Mouse (Mus musculus) forebrain, embryonic 10.5 days (tissue): ENCODE measurements at regions not wholly inside any gene's neighbourhood (a gene's known extent, or its start where the extent isn't known, plus 50 kb on each side); places are given as distances from the start of the nearest gene placed in this dataset.

Experiments
- DNase-seq: peaks from one replicate; pipeline ENCODE4 v3.0.0-alpha.2; 2017; ENCODE audit warnings: low spot score; ENCODE audit errors: extremely low spot score
- H3K27ac ChIP-seq: fragments of 300-500 bp; sonication (generic); 2 replicates; pipeline ENCODE4 v1.5.1; 2016; ENCODE audit warnings: mild to moderate bottlenecking
- H3K27me3 ChIP-seq: fragments of 300-500 bp; sonication (generic); 2 replicates; pipeline ENCODE4 v1.6.1; 2016; ENCODE audit warnings: mild to moderate bottlenecking; ENCODE audit not compliant: poor library complexity, severe bottlenecking
- H3K36me3 ChIP-seq: fragments of 300-500 bp; sonication (generic); replicated peaks from 2 replicates; pipeline ENCODE4 v1.6.1; 2016; ENCODE audit warnings: mild to moderate bottlenecking, moderate library complexity
- H3K4me1 ChIP-seq: fragments of 300-500 bp; sonication (generic); 2 replicates; pipeline ENCODE4 v1.6.1; 2016
- H3K4me3 ChIP-seq: fragments of 300-500 bp; sonication (generic); 2 replicates; pipeline ENCODE4 v1.5.1; 2016; ENCODE audit warnings: mild to moderate bottlenecking, moderate library complexity
- H3K9me3 ChIP-seq: fragments of 300-500 bp; sonication (generic); 2 replicates; pipeline ENCODE4 v1.6.1; 2016; ENCODE audit warnings: mild to moderate bottlenecking, moderate library complexity
- WGBS: fragments of 180-500 bp; shearing (Covaris S2); methylation state at CpG from one replicate; pipeline ENCODE4 v1.1.7; 2016; 5-methylcytosine and 5-hydroxymethylcytosine counted together

DNA sequence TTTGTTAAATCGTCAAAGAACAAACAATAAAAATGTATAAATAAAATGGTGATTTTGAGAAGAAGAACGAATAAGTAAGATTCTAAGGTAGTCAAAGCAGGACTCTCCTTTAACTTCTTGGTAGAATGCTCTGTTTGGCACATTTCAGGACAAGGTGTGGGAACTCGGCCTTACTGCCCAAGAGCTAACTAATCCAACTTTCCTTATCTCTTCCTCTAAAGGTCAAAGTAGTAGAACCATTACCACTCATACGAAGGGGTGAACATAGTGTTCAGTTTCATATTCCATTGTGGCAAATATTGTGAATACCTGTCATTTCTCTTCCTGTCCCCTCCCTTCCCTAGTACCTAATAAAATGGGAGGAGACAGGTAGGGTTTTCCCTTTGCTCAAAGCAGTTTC is 313.6 kb upstream of the N6amt1 start:
- peaks cover 6% of the 10 kb centered on the region; the same call in 1 of the 2 replicates for H3K4me1 ChIP-seq
- H3K4me3 ChIP-seq = no peak overlapping the region
- H3K27ac ChIP-seq = no peak overlapping the region
- DNase-seq = no peak
- 90% methylated on average over 4 of the region's 4 CpGs for WGBS
- H3K9me3 ChIP-seq = no peaks in the 10 kb centered on the region
- no peaks in the 10 kb centered on the region for H3K36me3 ChIP-seq
- no peaks in the 10 kb centered on the region for H3K27me3 ChIP-seq

DNA sequence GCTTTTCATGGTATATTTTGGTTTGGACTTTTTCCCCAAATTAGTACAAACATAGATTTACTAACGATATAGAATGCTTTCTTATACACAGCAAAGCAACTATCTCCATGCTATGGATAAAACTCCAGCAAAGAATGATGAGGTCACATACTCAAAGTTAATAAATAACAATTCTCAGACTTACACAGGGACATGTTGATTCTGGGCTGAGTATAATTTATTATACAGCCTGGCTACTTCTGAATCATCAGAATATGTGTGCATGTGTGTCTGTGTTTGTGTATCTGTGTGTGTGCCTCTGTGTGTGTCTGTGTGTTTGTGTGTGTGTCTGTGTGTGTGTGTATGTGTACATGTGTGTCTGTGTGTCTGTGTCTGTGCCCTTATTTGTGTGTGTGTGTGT is 314.1 kb upstream of the N6amt1 start:
- Histone ChIP-seq H3K27ac (no peak overlapping the region), H3K4me1 (peaks cover 1% of the 10 kb centered on the region; the same call in 1 of the 2 replicates), H3K27me3 (no peaks in the 10 kb centered on the region), H3K4me3 (no peak overlapping the region), H3K9me3 (no peaks in the 10 kb centered on the region), H3K36me3 (no peaks in the 10 kb centered on the region)
- WGBS = 85% methylated on average over 1 of the region's 1 CpGs
- no peak for DNase-seq

DNA sequence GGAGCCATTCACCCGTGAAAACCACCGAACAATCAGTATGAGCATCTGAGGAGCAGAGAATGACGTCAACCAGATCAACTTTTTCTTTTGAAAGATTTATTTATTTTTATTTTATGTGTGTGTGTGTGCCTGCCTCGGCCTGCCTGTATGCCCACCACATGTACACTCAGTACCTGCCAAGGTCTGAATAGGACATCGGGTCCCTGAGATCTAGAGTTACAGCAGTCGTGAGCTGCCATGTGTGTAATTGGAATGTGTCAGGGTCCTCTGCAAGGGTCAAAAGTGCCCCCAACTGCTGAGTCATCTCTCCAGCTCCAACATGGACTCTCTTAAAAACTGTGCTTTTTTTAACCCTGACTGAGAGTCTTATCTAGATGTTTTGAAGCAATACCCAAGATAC is 316.9 kb upstream of the N6amt1 start:
- no peaks in the 10 kb centered on the region for H3K9me3 ChIP-seq
- WGBS = 84% methylated on average over 6 of the region's 6 CpGs
- no peaks in the 10 kb centered on the region for H3K27me3 ChIP-seq
- no peak overlapping the region for H3K27ac ChIP-seq
- H3K4me1 ChIP-seq = no peaks in the 10 kb centered on the region
- no peak for DNase-seq
- H3K4me3 ChIP-seq = no peak overlapping the region
- H3K36me3 ChIP-seq = no peaks in the 10 kb centered on the region

DNA sequence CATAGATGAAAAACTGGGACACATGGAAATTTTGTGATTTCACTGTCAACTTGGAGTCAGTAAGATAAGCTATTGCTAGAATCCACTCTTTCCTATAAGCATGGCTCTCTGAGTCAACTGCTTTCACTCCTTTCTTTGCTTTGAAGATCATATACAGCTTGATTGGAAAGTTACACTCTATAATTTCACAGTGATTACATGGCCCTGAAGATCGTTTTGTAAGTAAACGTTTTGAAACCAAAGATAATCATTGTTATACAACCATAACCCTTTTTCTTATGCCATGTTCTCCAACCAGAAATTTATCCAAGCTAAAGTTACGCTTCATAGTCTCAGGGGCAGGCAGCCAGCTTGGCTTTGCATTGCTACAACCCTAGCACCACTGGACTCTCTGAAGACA is 322.1 kb upstream of the N6amt1 start:
- DNase-seq = no peak
- Histone ChIP-seq H3K4me3 (no peak overlapping the region), H3K36me3 (no peaks in the 10 kb centered on the region), H3K27me3 (no peaks in the 10 kb centered on the region), H3K9me3 (no peaks in the 10 kb centered on the region), H3K27ac (no peak overlapping the region), H3K4me1 (no peaks in the 10 kb centered on the region)
- WGBS = 77% methylated on average over 3 of the region's 3 CpGs

DNA sequence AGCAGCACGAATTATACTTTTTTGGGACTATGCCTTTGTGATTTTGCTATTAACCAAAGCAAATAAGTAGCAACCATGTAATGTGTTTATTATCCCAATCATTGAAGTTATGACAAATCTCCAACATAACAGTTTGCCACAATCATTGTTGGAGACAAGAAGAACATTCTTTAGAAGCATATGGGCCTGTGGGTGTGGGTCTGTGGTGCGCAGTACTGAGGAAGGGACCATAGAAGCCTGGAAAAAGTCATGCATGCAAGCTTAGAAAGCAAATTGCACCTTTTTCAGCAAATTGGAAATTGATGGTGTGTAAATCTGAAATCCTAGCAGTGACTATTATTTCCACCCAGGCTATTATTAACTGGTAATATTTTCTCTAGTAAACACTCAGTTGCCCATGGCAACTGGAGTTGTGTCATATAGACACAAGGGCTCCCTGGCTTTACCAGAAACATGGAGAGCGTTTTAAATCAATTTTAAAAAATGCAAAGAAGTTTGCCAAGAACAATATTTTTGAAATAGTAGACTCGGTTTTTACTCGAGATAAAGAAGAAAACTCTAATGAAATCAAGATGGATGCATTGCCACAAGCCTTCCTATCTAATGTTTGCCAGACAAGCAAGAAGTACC is 325.4 kb upstream of the N6amt1 start:
- Histone ChIP-seq H3K9me3 (no peaks in the 10 kb centered on the region), H3K27ac (no peak overlapping the region), H3K4me1 (no peaks in the 10 kb centered on the region), H3K27me3 (no peaks in the 10 kb centered on the region), H3K36me3 (no peaks in the 10 kb centered on the region), H3K4me3 (no peak overlapping the region)
- DNase-seq = no peak
- WGBS = 93% methylated on average over 5 of the region's 5 CpGs

DNA sequence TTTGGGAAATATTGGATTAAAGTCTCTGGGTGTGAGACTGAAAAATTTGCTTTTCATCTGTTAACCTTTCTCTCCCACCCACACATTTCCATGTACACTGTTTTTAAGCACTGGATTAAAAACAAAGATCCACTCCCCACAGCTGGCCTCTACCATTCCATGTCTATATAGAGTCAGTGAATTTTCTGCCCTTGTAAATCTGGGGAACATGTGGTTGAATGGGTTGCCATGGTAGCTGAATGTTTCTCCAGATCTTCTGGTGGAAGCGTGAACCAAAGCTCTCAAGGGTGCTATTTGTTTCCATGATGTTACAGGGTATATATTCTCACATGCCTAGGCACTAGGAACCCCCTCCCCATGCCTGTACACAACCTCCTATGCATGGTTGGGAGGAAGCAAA is 326.4 kb upstream of the N6amt1 start:
- Histone ChIP-seq H3K27ac (no peak overlapping the region), H3K4me1 (no peaks in the 10 kb centered on the region), H3K4me3 (no peak overlapping the region), H3K9me3 (no peaks in the 10 kb centered on the region), H3K27me3 (no peaks in the 10 kb centered on the region), H3K36me3 (no peaks in the 10 kb centered on the region)
- WGBS = 88% methylated on average over 1 of the region's 1 CpGs
- no peak for DNase-seq

DNA sequence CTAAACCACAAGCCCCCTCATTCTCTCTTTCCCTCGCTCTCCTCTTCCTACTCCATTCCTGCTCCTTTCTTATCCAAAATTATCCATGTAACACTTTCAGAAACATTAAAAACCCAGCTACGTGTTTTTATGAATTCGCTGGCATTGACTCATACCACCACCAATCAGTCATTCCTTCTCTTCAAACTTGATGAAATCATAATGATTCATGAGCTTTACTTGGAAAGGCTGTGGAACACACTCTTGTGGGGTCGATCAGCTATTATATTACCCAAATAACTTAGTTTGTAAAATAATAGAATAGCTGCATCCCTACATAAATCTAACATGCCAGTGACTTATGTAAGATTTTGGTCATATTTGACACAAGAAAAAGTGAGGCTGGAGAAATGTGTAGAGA is 331.9 kb upstream of the N6amt1 start:
- H3K27ac ChIP-seq = no peak overlapping the region
- no peaks in the 10 kb centered on the region for H3K27me3 ChIP-seq
- H3K4me3 ChIP-seq = no peak overlapping the region
- no peaks in the 10 kb centered on the region for H3K9me3 ChIP-seq
- no peaks in the 10 kb centered on the region for H3K4me1 ChIP-seq
- no peak for DNase-seq
- 93% methylated on average over 4 of the region's 4 CpGs for WGBS
- no peaks in the 10 kb centered on the region for H3K36me3 ChIP-seq

DNA sequence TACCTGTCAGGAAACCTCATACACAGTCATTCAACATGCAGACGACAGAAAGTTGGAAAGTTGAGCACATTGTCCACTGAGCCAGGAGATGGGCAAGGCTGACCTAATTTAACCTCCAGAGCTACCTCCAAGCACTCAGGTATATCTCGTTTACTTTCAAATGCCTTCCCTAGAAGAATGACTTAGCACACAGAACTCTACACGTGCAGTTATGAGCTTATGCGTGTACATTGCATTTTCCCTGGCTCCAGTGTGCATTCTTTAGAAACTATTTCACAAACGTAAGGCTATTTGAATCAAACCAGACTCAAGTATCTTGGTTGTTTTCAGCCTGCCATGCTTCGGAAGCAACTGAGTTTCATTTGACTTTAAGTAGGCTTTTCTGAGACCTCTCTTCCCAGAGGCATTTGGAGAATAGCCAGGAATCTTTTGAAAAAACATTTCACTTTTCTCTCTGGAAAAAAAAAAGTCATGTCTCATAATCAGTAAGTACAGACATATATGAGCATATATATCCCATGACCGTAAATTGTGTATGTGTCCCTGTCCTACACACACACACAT is 336.8 kb upstream of the N6amt1 start:
- no peaks in the 10 kb centered on the region for H3K36me3 ChIP-seq
- no peak overlapping the region for H3K27ac ChIP-seq
- no peaks in the 10 kb centered on the region for H3K9me3 ChIP-seq
- DNase-seq = no peak
- 87% methylated on average over 7 of the region's 7 CpGs for WGBS
- H3K4me1 ChIP-seq = no peaks in the 10 kb centered on the region
- no peaks in the 10 kb centered on the region for H3K27me3 ChIP-seq
- H3K4me3 ChIP-seq = no peak overlapping the region

DNA sequence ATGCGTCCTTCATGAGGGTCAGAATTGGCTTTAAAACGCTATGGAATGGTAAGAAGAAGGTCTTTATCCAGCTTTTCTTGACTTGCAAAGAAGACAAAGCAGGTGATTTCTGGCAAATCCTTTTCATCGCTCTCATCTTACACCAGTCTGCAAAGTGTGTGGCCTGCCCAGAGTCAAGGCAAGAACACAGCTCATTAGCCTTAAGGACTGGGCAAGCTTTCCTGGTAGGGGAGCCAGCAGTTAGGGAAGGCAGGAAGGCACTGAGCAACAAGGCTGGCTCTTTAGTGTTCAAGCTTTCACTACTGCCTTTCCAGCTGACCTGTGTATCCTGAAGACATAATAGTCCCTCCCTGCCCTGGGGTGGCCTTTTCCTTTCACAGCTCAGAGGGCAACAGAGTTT is 352.4 kb upstream of the N6amt1 start:
- Histone ChIP-seq H3K4me1 (peaks cover 11% of the 10 kb centered on the region), H3K9me3 (no peaks in the 10 kb centered on the region), H3K27ac (no peak overlapping the region), H3K4me3 (no peak overlapping the region), H3K27me3 (no peaks in the 10 kb centered on the region), H3K36me3 (no peaks in the 10 kb centered on the region)
- WGBS = 65% methylated on average over 3 of the region's 3 CpGs
- DNase-seq = no peak

DNA sequence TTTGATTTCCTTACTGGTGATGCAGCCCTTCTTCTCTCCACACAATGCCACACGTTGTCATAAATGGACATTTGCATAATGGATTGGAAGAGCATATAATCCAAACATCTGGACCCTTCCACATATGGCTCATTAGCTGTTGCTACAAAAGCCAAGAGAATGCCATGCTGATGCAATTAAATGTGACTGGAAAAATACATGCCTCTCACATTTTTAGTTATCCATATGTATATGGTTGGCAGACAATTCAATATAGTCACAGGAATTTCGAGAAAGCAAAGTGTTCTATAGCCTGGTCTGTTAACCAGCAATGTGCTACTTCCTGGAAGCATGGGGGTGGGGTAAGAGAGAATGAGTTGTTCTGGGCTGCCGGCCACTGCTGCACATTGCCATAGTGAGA is 352.9 kb upstream of the N6amt1 start:
- Histone ChIP-seq H3K4me3 (no peak overlapping the region), H3K27me3 (no peaks in the 10 kb centered on the region), H3K9me3 (no peaks in the 10 kb centered on the region), H3K36me3 (no peaks in the 10 kb centered on the region), H3K4me1 (peaks cover 11% of the 10 kb centered on the region), H3K27ac (no peak overlapping the region)
- 67% methylated on average over 3 of the region's 3 CpGs for WGBS
- no peak for DNase-seq

DNA sequence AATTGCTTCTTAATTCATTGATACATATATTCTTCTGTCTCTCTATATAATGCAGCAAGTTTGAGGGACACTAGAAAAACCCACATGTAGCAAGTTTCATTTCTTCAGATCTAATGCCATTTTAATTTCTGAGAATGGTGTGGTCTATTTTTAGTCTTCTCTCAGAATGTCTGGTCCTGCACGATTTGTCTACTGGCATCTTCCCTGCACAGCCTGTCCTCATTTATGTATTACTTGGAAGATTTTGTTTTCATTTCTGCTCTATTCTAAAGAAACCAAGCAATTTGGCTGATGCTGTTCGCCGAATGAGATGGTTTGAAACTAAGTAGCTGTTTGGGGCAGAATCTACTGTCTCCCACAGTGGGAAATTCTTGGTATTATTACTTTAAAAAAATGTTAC is 382.3 kb upstream of the N6amt1 start:
- Histone ChIP-seq H3K27ac (no peak overlapping the region), H3K36me3 (no peaks in the 10 kb centered on the region), H3K4me3 (no peak overlapping the region), H3K27me3 (no peaks in the 10 kb centered on the region), H3K4me1 (no peaks in the 10 kb centered on the region), H3K9me3 (no peaks in the 10 kb centered on the region)
- 91% methylated on average over 3 of the region's 3 CpGs for whole genome bisulfite sequencing
- no peak for DNase-seq

DNA sequence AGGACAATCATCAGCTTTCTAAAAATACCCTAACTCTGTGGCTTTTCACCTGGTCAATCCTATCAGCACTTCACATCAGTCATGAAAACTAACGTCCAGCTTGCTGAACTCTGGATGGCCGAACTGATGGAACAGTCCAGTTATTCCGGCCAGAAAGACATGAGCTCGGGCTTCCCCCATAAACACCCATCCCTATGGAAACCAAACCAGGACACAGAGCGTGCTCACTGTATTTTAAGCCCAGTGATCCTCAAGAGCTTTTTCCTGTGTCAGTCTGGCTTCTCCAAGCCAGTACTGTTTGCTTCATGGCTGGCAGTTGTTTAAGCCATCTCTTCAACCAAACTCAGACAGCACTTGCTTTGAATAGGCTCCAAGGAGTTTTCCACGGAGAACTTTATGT is 404.3 kb upstream of the N6amt1 start:
- WGBS = 89% methylated on average over 6 of the region's 6 CpGs
- no peaks in the 10 kb centered on the region for H3K27me3 ChIP-seq
- no peak for DNase-seq
- no peaks in the 10 kb centered on the region for H3K4me1 ChIP-seq
- no peak overlapping the region for H3K4me3 ChIP-seq
- H3K27ac ChIP-seq = no peak overlapping the region
- H3K36me3 ChIP-seq = no peaks in the 10 kb centered on the region
- no peaks in the 10 kb centered on the region for H3K9me3 ChIP-seq

DNA sequence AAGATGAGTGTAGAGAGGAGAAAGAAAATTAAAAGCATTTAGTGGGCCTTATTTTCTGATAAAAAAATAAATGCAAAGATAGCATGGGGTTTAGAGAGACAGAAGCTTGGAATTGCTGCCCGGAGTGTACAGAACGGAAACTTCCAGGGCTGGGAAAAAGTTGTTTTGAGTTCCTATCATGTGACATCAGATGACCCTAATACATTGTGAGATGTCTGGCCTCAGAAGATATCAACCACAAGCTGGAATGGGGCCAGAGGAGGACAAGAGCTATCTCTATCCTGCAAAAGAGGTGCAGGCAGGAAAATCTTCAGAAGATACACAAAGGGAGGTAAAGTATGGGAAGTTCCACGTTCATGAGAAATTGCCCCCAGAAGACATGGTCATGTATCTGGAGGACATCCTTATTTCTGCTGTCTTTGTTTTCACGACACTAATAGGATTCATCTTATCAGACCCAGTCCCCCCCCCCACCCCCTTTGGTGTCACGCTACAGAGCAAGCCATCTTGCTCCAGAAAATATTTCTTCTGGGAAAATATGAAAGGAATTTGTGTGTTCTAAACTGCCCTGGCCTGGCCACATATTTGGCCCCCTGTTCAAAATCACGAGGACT is 408.3 kb upstream of the N6amt1 start:
- Histone ChIP-seq H3K4me1 (no peaks in the 10 kb centered on the region), H3K36me3 (no peaks in the 10 kb centered on the region), H3K27me3 (no peaks in the 10 kb centered on the region), H3K27ac (no peak overlapping the region), H3K4me3 (no peak overlapping the region), H3K9me3 (no peaks in the 10 kb centered on the region)
- 87% methylated on average over 6 of the region's 6 CpGs for WGBS
- no peak for DNase-seq
